Mouse (Mus musculus) forelimb bud, embryonic 11.5 days (tissue): Measurements from ENCODE around the gene Ctsw.
"Not testable (repeated sequence)": the region's sequence is repeated elsewhere in the genome, so short reads cannot be mapped to it uniquely, and the experiment has no call there.

Experiments
- DNase-seq: peaks from one replicate; pipeline ENCODE4 v3.0.0-alpha.2; 2012; ENCODE audit warnings: low read depth, low spot score

Ctsw gene

GRCm38 (mm10) chr19:5468374-5468773 lies at the start of gene Ctsw:
TSS of gene Ctsw (minus strand) at chr19:5468507.
- no peak for DNase-seq

- no peak for DNase-seq
Measured at GRCm38 (mm10) chr19:5516906-5517505, 48.7 kb upstream of the Ctsw start.

- DNase-seq: no peak
Measured at GRCm38 (mm10) chr19:5515840-5516777, 47.8 kb upstream of the Ctsw start.

- DNase-seq: no peak
Measured at GRCm38 (mm10) chr19:5513005-5513349, 44.7 kb upstream of the Ctsw start.

DNA sequence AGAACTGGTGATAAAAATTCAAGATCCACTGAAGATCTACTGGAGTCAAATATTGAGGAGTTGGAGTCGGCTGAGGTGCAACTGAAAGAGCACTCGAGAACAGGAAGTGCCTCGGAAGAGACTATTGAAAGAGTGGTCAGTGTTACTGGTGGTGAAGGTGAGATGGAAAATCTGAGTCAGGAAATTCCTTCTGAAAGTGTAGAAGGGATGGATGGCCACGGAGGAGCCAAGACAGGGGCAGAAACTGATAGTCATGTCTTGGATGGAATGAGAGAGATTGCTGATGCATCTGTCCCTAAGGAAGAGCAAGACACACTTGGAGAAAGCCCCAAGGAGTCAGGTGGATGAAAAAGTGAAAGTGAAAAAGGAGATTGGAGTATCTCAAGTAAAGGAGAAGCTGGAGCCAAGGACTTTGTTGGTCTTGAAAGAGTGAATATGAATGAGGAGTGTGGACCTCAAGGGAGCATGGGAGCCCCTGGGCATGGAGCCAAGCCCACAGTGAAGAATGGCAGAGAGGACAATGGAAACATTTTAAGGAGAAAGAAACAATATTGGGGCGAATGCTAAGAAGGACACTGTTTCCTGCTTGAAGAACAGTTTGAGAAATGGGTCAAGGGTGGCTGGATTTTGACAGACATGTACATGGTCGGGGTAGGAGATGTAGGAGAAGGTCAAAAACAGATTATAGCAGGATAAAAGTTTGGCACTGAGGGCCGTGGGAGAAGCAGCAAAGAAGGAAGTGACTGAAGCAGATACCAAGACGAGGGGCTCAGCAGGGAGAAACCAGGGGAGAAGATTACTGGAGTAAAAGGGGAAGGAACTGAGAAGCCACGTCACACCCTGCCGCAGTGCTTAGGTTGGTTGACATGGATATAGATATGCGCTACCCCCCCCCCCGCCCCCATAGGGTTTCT lies 44.0 kb upstream of the Ctsw start:
- DNase-seq: no peak

GRCm38 (mm10) chr19:5511074-5511632 lies 42.8 kb upstream of the Ctsw start:
- no peak for DNase-seq

DNA sequence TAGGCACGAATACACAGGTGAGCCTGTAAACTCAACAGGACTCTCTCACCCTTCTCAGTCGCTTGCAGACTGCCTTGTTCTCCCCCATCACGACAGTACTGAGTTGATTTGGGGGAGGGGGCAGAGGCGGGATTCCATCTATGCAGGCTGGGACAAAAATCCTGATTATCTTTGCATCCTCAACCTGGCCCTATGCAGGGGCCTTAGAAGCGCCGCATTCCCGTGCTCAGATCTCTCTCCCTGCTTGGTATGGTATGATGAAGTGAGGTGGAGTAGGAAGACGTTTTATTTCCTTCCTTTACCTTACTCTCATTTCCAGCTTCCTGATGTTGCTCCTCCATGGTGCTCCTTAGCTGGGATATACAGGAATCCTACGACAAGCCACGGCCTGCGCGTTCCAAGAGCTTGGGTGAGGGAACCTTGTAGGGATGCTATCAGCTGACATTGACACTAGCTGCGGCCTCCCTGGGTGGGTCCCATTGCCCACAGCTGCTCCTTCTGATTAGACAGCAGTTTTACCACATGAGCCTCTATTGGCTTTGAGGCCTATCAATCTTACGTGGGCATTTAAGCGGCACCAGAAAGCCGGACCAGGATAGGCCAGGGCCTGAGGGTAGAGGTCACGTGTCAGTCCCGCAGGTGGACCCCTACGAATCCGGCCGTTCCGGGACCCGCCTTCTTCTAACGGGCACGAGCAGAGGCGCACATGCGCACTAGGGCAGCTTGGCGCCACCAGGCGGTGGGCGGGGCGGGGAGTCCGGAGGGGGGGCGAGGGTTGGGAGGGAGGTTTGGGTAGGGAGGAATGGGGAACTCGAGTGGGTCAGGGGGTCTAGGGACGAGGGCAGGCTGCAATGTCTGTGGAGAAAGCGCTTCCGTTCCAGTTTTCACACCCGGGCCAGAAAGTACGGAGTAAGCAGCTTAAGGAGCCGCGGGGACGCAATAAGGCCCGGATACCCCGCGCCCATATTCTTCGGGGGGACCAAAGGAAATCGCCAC lies 42.0 kb upstream of the Ctsw start, which contains the start of gene Snx32:
Gene Snx32, minus strand, starts transcription at position 508 of the 996 bp plus-strand sequence.
- peak; percentile 97 for DNase-seq

- no peak for DNase-seq
Measured at GRCm38 (mm10) chr19:5503687-5504086, 35.4 kb upstream of the Ctsw start, which contains the start of gene 1700020D05Rik. TSS of gene 1700020D05Rik (minus strand) at chr19:5503787.

DNA sequence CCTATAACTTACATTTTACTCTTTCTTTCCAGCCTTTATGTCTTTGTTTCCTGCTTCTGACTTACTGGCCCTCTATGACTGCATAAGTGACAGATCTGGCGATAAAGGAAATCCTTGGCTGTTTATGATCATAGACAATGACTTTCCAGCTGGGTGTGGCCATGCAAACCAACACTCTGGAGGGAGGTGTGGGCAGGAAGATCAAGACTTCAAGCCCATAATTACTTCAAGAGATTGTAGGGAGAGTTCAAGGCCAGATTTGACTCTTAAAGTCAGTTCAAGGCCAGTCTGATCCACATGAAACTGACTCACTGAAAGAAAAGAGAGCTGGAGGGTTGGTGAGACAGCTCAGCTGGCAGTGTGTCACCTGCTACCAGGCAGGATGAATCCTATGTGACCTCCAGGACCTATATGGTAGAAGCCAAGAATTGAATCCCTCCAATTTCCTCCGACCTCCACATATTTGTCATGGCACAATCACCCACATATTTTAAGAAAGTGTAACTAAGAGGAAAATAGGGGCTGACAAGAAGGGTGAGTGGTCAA lies 32.1 kb upstream of the Ctsw start:
- no peak for DNase-seq

DNA sequence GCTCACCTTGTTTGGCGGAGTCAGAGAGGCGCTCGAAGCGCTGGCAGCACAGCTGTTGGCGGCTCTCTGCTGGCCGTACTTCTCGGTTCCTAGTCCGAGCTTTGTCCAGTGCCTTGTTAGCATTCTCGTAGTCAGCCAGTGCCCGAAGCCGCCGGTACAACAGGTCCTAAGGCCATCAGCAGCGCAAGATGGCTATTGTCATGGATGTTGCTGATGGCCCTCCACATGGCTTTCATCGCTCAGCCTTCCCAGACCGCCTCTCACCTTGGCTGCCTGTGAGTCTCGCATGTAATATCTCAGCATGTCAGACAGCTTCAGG lies 27.7 kb upstream of the Ctsw start:
- DNase-seq: no peak

- no peak for DNase-seq
Measured at GRCm38 (mm10) chr19:5495353-5496051, 27.2 kb upstream of the Ctsw start.

DNA sequence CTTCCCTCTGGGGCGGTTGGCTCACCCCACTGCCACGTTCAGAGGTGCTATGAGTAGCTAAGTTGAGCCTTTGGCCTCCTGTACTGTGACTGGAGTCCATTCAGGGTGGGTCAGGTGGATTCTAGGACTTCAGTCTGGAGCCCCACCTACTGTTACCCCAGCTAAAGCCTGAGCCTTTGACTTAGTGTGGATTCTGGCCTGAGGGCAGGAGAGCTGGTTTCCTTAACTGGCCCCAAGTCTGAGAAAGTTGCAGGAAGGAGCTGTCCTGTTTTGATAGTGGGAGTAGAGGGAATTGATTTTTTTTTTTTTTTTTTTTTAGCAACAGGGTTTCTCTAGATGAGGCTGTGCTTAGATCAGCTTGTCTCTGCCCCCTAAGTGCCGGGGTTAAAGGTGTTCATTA lies 26.0 kb upstream of the Ctsw start:
- no peak for DNase-seq

- DNase-seq: not testable (repeated sequence)
Measured at GRCm38 (mm10) chr19:5493301-5493721, 25.0 kb upstream of the Ctsw start.

- DNase-seq: no peak
Measured at GRCm38 (mm10) chr19:5492641-5493040, 24.3 kb upstream of the Ctsw start.

GRCm38 (mm10) chr19:5490898-5491708 lies 22.8 kb upstream of the Ctsw start:
- peak; percentile 71 for DNase-seq

DNA sequence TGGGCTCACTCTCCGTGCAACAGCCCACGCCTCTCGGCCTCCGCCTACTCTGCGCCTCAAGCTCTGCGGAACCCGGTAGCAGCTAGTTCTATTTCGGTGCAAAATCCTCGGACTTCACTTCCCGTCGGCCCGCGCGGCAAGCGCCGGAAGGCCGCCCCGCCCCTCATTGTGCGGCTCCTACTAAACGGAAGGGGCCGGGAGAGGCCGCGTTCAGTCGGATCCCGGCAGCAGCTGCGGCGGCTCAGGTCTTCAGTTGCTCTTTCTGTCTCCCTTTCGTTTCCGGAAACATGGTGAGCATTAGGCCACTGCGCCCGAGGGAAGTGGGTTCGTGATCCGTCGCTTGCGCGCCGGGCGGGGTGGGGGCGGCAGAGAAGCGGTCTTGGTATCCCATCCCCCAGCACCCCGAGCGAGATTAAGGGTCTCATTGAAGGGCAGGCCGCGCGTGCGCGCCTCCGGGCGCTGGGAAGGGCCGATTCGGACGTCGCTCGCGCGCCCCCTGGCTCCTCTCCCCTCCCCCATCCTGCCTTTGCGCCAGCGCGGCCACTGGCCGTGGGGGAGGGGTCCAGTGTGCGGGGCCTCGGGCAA lies 22.1 kb upstream of the Ctsw start, which contains the start of gene Cfl1:
Gene Cfl1, plus strand, starts transcription at position 143 of the 585 bp plus-strand sequence.
- DNase-seq: peak; percentile 96

DNA sequence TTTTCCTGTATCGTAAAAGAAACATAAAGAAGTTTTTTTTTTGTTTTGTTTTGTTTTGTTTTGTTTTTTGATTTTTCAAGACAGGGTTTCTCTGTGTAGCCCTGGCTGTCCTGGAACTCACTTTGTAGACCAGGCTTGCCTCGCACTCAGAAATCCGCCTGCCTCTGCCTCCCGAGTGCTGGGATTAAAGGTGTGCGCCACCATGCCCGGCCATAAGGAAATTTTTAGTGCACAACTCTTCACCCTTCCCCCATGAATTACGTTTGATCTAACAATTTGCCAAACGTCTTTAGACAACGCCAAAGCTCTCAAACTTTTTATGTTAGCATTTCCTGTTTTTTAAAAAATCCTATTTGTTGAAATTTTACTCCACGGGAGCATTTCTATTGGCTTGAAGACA lies 21.4 kb upstream of the Ctsw start:
- DNase-seq: not testable (repeated sequence)
